Mouse (Mus musculus) testis, adult 2 months (tissue): ENCODE data around the gene Wasf2. TPM values are rescaled to one million over a fixed set of nuclear protein-coding genes. Genes with fewer than 3 reads are reported as not detected.

Experiments
- H3K27ac ChIP-seq: fragments of 200-500 bp; 2 replicates; pipeline ENCODE4 v1.5.1; 2012; ENCODE audit warnings: low read depth, low read length; ENCODE audit not compliant: control insufficient read depth, insufficient read depth
- H3K27me3 ChIP-seq: fragments of 200-500 bp; 2 replicates; pipeline ENCODE4 v1.6.1; 2012; ENCODE audit warnings: mild to moderate bottlenecking, low read length, moderate library complexity; ENCODE audit not compliant: control insufficient read depth, insufficient read depth
- H3K36me3 ChIP-seq: fragments of 200-500 bp; 2 replicates; pipeline ENCODE4 v1.6.1; 2012; ENCODE audit warnings: mild to moderate bottlenecking, low read length; ENCODE audit not compliant: control insufficient read depth, insufficient read depth
- H3K4me1 ChIP-seq: fragments of 200-500 bp; 2 replicates; pipeline ENCODE4 v1.6.1; 2012; ENCODE audit warnings: low read length; ENCODE audit not compliant: control insufficient read depth, insufficient read depth
- H3K4me3 ChIP-seq: fragments of 200-500 bp; 2 replicates; pipeline ENCODE4 v1.5.1; 2012; ENCODE audit warnings: low read depth, mild to moderate bottlenecking, low read length, moderate library complexity, mixed read lengths; ENCODE audit not compliant: control insufficient read depth
- CTCF ChIP-seq: fragments of 200-500 bp; IDR thresholded peaks from 2 replicates; pipeline ENCODE4 v1.5.1; 2012; ENCODE audit warnings: low read depth, mild to moderate bottlenecking, inconsistent platforms, low read length, moderate library complexity; ENCODE audit not compliant: control insufficient read depth, insufficient read depth, insufficient replicate concordance
- POLR2A ChIP-seq: fragments of 200-500 bp; IDR thresholded peaks from 2 replicates; pipeline ENCODE4 v1.6.1; 2012; ENCODE audit warnings: low read depth, mild to moderate bottlenecking, inconsistent platforms, low read length, moderate library complexity; ENCODE audit not compliant: control insufficient read depth
- polyA plus RNA-seq: library from polyadenylated mRNA; depleted of rRNA; stranded (reverse); fragments of >200 nt; gene quantifications from 2 replicates; pipeline ENCODE4 v1.2.3, GENCODE M21; 2012

Gene Wasf2
- polyA plus RNA-seq, 1 experiment: 156 TPM

DNA sequence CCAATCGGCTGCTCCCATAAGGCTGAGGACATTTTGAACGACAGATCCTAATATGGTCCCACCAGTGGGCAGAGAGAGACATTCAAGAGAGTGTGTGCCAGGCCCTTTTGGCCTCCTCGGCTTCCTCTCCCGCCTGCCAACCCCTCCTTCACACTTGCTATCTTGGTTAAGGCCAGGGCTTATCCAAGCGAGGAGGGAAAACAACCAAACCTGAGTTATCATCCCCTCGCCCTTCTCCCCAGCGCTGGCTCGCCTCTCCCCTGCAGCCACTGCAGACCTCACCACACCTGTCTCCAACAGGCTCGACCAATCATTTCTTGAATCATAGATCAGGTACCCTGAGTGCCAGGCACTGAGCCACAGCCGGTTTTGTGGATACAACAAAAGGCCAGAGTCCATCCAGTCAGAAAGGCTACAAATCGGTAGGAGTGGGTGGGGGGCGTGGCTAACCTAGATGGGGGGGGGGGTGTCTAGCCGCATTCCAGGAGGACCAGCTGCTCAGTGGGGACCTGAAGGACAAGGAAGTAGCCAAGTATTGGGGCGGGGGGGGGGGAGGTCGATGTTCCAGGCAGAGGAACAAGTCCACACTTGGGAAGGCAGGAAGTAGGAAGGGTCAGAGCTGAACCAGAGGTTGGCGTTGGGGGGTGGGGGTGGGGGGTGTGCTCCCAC is 26.6 kb upstream of the Wasf2 start:
- TF ChIP-seq CTCF: no peak
- no peak for TF ChIP-seq POLR2A
- H3K27me3 ChIP-seq: no peaks in the 10 kb centered on the region
- H3K36me3 ChIP-seq: no peaks in the 10 kb centered on the region
- no peak overlapping the region; the same call in 1 of the 2 replicates for H3K4me3 ChIP-seq
- H3K4me1 ChIP-seq: peaks cover 13% of the 10 kb centered on the region
- peak overlapping the region; percentile 42 for H3K27ac ChIP-seq

DNA sequence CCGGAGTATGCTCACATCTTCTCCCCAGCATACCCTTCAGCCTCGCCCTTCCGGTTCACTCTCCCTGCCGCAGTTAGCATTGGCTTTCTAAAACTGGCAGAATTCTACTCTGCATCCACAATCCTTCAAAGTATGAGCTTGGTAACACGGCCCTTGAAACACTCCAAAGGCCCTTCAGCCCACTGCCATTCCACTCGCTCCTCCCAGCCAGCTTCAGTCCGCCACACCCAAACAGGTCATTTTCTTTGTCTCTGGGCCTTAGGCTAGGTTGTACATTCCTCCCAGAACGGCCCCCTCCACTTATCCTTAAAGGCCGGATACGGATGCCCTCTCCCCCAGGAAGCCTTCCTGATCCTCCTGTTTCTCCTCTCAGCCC is 26.1 kb upstream of the Wasf2 start:
- no peaks in the 10 kb centered on the region for H3K36me3 ChIP-seq
- no peak overlapping the region; the same call in 1 of the 2 replicates for H3K4me3 ChIP-seq
- TF ChIP-seq POLR2A: 0 out of 2 replicates have a peak, but pooled peaks have one; percentile 20
- no peak for TF ChIP-seq CTCF
- H3K4me1 ChIP-seq: peaks cover 14% of the 10 kb centered on the region
- peak overlapping the region; percentile 32 for H3K27ac ChIP-seq
- H3K27me3 ChIP-seq: no peaks in the 10 kb centered on the region

DNA sequence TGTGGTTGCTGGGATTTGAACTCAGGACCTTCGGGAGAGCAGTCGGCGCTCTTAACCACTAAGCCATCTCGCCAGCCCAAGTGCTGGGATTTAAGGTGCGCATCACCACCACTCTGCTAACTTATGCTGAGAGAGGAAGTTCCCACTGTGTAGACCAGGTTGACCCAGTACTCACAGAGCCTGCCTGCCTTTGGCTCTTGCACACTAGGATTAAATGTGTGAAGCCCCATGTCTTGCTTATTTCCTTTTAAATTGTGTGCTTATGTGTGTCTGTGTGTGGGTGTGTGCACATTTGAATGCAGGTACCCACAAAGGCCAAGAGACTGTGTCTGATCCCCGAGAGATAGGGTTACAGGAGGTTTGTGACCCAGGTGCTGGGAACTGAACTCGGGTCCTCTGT is 23.6 kb upstream of the Wasf2 start:
- no peak overlapping the region for H3K4me3 ChIP-seq
- TF ChIP-seq CTCF (no peak), POLR2A (no peak)
- H3K27me3 ChIP-seq: no peaks in the 10 kb centered on the region
- H3K4me1 ChIP-seq: peaks cover 14% of the 10 kb centered on the region
- no peaks in the 10 kb centered on the region for H3K36me3 ChIP-seq
- no peak overlapping the region for H3K27ac ChIP-seq

DNA sequence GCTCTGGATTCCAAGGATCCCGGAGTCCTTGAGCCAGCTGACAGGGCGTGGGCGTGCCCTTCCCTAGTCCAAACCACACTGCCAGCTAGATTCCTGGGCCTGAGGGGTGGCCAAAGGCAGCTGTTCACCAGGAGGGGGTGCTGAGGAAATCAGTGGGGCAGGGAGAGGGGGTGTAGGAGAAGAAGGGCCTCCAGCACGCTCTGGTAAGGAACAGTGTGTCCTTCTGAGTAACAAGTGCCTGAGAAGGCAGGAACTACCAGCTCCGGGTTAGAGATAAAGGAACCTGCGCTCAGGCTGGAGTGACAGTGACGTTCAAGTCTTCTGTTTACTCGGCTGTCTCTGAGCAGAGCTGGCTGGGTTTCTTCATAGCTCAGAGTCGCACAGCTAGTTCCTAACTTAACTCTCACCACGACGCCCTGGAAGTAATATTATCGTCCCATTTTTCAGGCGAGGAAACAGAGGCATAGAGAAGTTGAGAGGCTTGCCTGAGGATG is 22.5 kb upstream of the Wasf2 start:
- Histone ChIP-seq H3K4me3 (no peak overlapping the region), H3K36me3 (no peaks in the 10 kb centered on the region), H3K27ac (peak overlapping the region; percentile 89), H3K4me1 (peaks cover 14% of the 10 kb centered on the region), H3K27me3 (no peaks in the 10 kb centered on the region)
- TF ChIP-seq POLR2A (no peak), CTCF (peak; percentile 14; the same call in 1 of the 2 replicates)

DNA sequence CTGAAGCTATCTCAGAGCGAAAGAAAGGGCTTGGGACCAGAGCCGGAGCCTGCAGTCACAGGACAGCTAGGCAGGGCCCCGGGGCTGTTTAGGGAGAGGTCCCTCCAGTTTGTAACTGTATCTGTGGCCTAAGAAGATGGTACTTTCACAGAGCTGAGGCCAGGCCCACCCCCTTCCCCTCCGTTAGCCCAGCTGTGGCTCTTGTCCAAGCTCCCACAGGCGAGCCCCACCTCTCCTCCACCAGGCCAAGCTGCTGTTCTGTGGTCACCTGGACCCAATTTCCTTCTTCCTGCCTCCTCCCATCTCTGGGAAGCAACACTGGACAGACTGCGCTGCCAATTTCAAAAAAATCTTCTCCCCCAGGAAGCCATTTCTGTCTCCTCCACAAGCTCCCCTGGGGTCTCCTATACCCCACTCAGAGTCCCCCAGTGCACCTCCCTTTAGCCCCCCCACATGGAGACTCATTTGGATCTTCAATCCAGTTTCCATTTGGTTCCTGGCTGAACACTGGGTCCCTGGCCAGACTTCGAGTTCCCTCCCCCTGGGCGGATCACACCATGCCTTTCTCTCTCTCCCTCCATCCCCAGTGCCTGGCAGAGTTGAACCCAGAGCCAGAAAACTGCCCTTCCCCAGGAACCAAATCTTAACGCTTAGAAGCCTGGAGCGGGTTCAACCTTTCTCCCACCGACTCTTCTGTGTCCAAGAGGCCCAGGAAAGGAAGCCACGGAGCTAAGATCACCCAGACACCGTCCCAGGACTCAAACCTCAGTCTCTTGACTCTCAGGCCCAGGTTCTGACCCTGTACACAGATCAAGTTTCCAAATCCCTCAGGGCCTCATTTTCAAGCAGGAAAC is 21.6 kb upstream of the Wasf2 start:
- Histone ChIP-seq H3K36me3 (no peaks in the 10 kb centered on the region), H3K4me1 (peaks cover 10% of the 10 kb centered on the region), H3K27ac (peak overlapping the region; percentile 89), H3K4me3 (no peak overlapping the region), H3K27me3 (no peaks in the 10 kb centered on the region)
- TF ChIP-seq CTCF (no peak), POLR2A (0 out of 2 replicates have a peak, but pooled peaks have one; percentile 15)

DNA sequence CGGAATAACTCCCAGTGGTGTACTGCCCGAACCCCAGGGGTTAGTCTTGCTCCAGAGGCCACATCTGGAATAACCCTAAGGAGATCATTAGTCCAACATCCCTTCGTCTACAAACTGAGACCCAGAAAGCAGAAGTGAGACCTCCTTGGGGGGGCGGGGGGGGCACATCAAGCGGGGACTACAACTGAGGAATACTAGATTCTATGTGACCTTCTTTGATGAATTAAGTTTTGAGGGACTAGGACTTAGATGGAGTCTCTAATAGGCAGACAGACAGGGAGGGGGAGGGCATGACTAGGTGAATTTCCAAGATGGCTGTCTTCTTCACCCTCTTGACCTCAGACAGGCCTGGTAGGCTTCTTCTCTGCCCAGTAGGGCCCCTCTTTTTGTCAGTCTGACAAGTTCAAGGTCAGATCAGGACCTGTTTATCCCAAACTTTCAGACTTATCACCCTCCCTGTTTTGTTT is 20.9 kb upstream of the Wasf2 start:
- Histone ChIP-seq H3K4me3 (no peak overlapping the region), H3K36me3 (no peaks in the 10 kb centered on the region), H3K27me3 (no peaks in the 10 kb centered on the region), H3K4me1 (peaks cover 5% of the 10 kb centered on the region), H3K27ac (no peak overlapping the region; the same call in 1 of the 2 replicates)
- TF ChIP-seq CTCF (no peak), POLR2A (no peak)

DNA sequence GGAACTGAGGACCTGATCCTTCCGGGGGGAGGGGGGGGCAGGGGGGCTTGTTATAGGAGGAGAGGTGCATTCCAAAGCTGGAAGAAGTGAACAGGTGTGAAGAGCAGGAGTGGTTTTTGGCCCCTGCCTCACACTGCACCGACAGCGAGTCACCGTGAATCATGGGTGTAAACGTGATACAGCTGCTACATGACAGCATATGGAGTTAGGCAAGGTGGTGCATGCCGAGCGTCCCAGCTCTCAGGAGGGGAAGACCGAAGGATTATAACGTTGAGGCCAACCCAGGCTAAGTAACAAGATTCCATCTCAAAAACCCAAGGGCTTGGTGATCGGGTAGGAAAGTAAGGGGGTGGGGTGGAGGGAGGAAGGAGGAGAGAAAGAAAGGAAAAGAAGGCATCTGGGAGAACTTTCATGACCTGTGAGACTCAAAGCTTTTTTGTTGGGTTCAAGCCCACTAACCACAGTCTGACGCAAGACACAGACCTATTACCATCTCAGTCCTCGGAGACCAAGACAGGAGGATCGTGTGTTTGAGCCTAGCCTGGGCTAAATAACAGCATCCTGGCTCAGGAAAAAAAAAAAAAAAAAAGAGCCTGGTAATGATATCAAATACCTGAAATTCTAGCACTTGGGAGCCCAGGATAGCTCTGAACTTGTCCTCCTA is 18.0 kb upstream of the Wasf2 start:
- no peak for TF ChIP-seq POLR2A
- Histone ChIP-seq H3K36me3 (no peaks in the 10 kb centered on the region), H3K4me3 (no peak overlapping the region), H3K27ac (no peak overlapping the region), H3K27me3 (no peaks in the 10 kb centered on the region), H3K4me1 (peaks cover 4% of the 10 kb centered on the region)
